ENCODE assay signal across 9 mouse cellular contexts in the genomic region with DNA sequence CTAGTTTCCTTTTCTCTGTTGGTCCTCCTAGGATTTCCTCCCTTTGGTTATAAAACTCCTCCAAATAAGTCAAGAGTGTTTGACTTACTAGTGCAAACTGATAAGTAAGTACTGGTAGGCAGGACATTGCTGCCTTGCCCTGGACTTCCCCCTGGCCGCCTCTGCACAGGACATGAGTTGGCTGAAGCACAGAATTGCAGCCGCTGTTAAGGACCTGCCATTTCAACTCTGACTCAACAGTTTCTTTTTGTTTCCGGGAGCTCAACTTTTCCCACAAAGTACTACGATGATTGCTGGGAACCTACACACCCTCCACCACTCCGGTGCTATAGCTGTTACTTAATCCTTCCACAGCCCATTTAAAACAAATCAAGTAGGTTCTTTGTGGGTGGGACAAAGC. TPM values are rescaled to one million over a fixed set of nuclear protein-coding genes. Genes with fewer than 3 reads are reported as not detected.
DNase-seq lines count a peak whose midpoint lies in the region; ATAC-seq lines count a peak whose summit lies in the region.
"Had no signal": no experiment of that assay in that cellular context is flagged by ENCODE, and none has a peak within 500 bp of the region (broad histone marks: within the 10 kb centered on the region; RNA-seq: fewer than 3 reads in every experiment).

No protein-coding gene starts in this region.

- 39% methylated on average over 5 of the region's 5 CpGs for WGBS in lung, embryonic 16.5 days

- H3K27me3 ChIP-seq in lung, embryonic 16.5 days (ENCODE audit: control insufficient read depth, insufficient read depth, low read depth, low read length), result no peaks in the 10 kb centered on the region
- H3K27me3 ChIP-seq: midbrain, embryonic 12.5 days had no signal

- H3K9ac ChIP-seq in lung, embryonic 16.5 days (ENCODE audit: low read length), result no peak overlapping the region
- H3K9ac ChIP-seq: midbrain, embryonic 12.5 days had no signal

- no peaks in the 10 kb centered on the region for H3K4me1 ChIP-seq in lung, embryonic 16.5 days (replicated peaks; ENCODE audit: control insufficient read depth, insufficient read depth, low read length)
- H3K4me1 ChIP-seq: midbrain, embryonic 12.5 days had no signal

- no peaks in the 10 kb centered on the region for H3K9me3 ChIP-seq in lung, embryonic 16.5 days (ENCODE audit: control insufficient read depth, low read length)
- H3K9me3 ChIP-seq: midbrain, embryonic 12.5 days had no signal

- H3K36me3 ChIP-seq in lung, embryonic 16.5 days (ENCODE audit: control insufficient read depth, insufficient read depth, low read length), result peaks cover 19% of the 10 kb centered on the region

- H3K4me2 ChIP-seq in lung, embryonic 16.5 days (ENCODE audit: low read depth, low read length), result no peak overlapping the region
- H3K4me2 ChIP-seq: midbrain, embryonic 12.5 days had no signal

- H3K27ac ChIP-seq in lung, embryonic 16.5 days (ENCODE audit: low read length), result peak overlapping the region; percentile 62; the same call in 1 of the 2 replicates
- H3K27ac ChIP-seq: midbrain, embryonic 12.5 days had no signal

- peak; percentile 53 for DNase-seq in NIH3T3 (ENCODE audit: low read depth)
- peak; percentile 68 for DNase-seq in adrenal gland, postnatal 36 days
- DNase-seq in heart, postnatal 4 days, result peak; percentile 64
- no peak for DNase-seq in thymus, postnatal 4 days
- DNase-seq in cerebellum, adult 11-12 months, result no peak
- no peak for DNase-seq in cerebellum, adult 18-20 months
- no peak for DNase-seq in cerebellum, postnatal 36 days

- H3K4me3 ChIP-seq in lung, embryonic 16.5 days (ENCODE audit: low read length), result no peak overlapping the region
- H3K4me3 ChIP-seq: midbrain, embryonic 12.5 days had no signal

- peak; percentile 97 for ATAC-seq in lung, embryonic 16.5 days (ENCODE audit: low read depth)

RNA-seq across cellular contexts. Expression of a gene that starts 30.8 kb away (rescaled TPM):
- 10 to 100 TPM; 51.7 to 62.2 TPM for total RNA-seq in adrenal gland, postnatal 36 days (2021)
- 10 to 100 TPM; 92.0 to 93.6 TPM for total RNA-seq in heart, postnatal 4 days (2021)
- 46.0 and 49.6 TPM in 2 replicates for polyA plus RNA-seq in lung, embryonic 16.5 days (2015; fragmentation: Nextera tagmentation; extraction: Ambion mirVana)

RNA-seq across cellular contexts. Expression of a gene that starts 54.6 kb away (rescaled TPM):
- 10 to 100 TPM; 79.6 to 97.2 TPM for total RNA-seq in adrenal gland, postnatal 36 days (2021)
- 10 to 100 TPM; 56.2 to 63.2 TPM for total RNA-seq in heart, postnatal 4 days (2021)
- 66.4 and 72.5 TPM in 2 replicates for polyA plus RNA-seq in lung, embryonic 16.5 days (2015; fragmentation: Nextera tagmentation; extraction: Ambion mirVana)

Comparison
In these comparisons a context has a peak if more than half of its experiments do, and no peak if none do; other contexts are left out.
1. DNase-seq: peak in NIH3T3 (single experiment), adrenal gland, postnatal 36 days (2 of 2) and heart, postnatal 4 days (single experiment); none in thymus, postnatal 4 days (single experiment), cerebellum, adult 11-12 months (single experiment), cerebellum, adult 18-20 months (0 of 2) and cerebellum, postnatal 36 days (0 of 2).